Mouse (Mus musculus) liver, adult (tissue): ENCODE data around the gene Wdr20.

Source experiments
- GATA4 ChIP-seq: IDR thresholded peaks from 2 replicates; pipeline ENCODE4 v1.6.1; 2014; ENCODE audit warnings: mild to moderate bottlenecking, low read length; ENCODE audit not compliant: insufficient replicate concordance

Wdr20 gene

GRCm38 (mm10) chr12:110737170-110738157, at the start of gene Wdr20:
TSS of gene Wdr20 (plus strand) at chr12:110737944.
- TF ChIP-seq GATA4, result peak; percentile 71; the same call in 1 of the 2 replicates

DNA sequence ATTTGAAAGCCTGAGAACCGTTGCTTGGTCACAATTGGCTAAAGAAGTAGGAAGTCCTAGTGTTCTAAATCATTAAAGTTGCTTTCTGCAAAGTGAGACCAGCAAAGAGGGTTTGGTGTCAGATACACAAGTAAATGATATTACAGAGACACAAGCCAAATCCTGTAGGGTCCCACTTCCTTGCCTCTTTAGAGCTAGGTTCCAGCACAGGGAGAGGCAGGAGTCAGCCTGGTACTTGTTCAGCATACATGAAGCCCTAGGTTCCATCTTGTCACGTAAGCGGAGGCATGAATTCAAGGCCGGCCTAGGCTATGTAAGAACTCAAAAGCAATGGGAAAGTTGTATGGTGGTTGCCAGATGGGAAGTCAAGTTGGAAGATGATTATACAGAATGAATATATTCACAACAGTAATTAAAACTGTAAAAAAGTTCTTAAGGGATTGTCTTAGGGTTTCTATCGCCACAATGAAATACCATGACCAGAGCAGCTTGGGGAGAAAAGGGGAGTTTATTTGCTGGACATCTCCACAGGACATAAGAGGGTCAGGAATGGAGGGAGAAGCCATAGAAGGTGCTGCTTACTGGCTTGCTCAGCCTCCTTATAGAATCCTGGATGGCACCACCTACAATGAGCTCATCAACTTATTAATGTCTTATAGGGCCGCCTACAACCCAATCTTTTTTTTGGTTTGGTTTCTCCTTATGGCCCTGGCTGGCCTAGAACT, 47.7 kb upstream of the Wdr20 start:
- TF ChIP-seq GATA4, result no peak

DNA sequence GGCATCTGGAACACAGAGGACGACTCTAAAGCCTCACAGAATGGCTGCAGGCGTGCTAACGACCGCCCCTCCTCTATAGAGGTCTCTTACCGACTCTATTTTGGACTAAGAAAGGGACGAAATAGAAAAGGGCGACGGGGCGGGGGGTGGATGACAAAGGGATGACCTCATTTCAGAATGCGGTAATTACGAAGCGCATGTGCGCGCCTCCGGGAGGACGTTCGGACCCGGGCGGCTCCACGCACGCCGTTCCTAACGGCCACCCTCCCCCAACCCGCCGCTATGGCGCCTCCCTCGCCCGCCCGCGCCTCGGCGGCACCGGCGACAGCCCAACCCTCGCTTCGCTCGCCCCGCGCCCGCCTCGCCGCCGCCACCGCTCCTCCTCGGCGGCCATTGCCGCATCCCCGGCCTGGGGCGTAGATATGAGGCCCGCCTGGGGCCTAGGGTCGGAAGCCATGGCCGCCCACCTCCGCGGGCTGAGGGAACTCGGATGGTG, 42.0 kb upstream of the Wdr20 start:
- TF ChIP-seq GATA4, result 0 out of 2 replicates have a peak, but pooled peaks have one; percentile 22

DNA sequence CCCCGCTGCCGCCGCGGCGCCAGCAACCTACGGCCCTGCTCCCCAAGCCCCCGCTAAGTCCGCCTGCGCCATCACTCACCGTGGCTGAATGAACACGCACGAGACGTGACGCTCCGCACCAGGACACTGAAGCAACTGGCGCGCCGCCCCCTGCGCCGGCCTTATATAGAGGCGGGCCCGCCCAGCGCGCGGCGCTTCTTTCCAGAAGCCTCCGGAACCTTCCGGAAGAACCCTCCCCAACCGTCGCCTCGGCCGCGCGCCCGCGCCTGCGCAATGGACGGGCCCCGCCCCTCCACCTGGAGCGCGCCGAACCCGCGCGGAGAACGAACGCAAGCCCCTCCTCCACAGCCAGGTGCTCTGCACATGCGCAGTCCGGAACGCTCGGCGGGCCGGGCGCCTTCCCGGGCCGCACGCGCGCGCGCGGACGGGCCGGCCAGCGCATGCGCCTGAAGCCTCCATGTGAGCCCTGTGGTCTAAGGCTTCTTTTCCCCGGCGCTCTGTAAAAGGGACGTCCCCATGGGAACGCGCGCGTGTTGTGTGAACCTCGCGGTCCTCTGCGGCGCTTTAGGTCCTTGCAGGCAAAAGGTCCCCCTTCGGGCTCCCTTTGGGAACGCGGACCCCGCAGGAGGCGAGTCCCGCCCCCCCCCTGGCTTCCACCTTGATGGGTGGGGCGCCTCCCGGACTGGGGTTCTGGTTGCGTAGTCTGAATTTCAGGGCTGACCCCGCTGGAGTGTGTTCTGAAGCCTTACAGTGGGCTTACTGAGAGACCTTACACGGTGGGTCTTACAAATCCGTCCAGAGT, 41.4 kb upstream of the Wdr20 start:
- no peak; the same call in 1 of the 2 replicates for TF ChIP-seq GATA4

GRCm38 (mm10) chr12:110696975-110697400, 40.8 kb upstream of the Wdr20 start:
- TF ChIP-seq GATA4, result no peak

- no peak for TF ChIP-seq GATA4
These were observed 40.3 kb upstream of the Wdr20 start for GRCm38 (mm10) chr12:110697457-110697856.

GRCm38 (mm10) chr12:110698080-110698479, 39.7 kb upstream of the Wdr20 start:
- no peak for TF ChIP-seq GATA4

GRCm38 (mm10) chr12:110698523-110699170, 39.1 kb upstream of the Wdr20 start:
- no peak for TF ChIP-seq GATA4

GRCm38 (mm10) chr12:110699171-110699547, 38.6 kb upstream of the Wdr20 start:
- TF ChIP-seq GATA4, result no peak

- TF ChIP-seq GATA4, result no peak
These were observed 37.0 kb upstream of the Wdr20 start for GRCm38 (mm10) chr12:110700730-110701129.

DNA sequence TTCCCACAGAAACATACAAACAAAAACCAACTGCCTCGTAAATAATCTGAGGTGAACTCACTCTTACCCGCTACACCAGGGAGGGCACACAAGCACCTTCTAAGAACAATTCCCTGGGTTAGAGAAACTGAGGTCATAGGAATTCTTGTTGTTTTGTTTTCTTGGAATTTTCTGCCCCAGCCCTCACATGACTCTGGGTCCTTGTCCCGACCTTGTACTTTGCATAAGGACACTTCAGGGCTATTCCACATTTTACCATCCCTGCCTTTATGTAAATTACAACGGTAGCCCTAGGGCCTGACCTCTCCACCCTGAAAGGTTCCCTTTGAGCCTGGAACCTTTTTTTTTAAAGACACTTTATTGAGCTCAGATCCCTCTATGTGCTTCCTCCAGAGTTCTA, 35.2 kb upstream of the Wdr20 start, which contains the start of gene Hsp90aa1:
Gene Hsp90aa1, minus strand, starts transcription at position 173 of the 400 bp plus-strand sequence.
- TF ChIP-seq GATA4, result no peak

- peak; percentile 27; the same call in 1 of the 2 replicates for TF ChIP-seq GATA4
These were observed 34.7 kb upstream of the Wdr20 start for GRCm38 (mm10) chr12:110703008-110703471.

GRCm38 (mm10) chr12:110703682-110704081, 34.1 kb upstream of the Wdr20 start:
- TF ChIP-seq GATA4, result no peak
